Comparison of ENCODE assay signal across 25 mouse cellular contexts in genomic region chr10:37880841-37881240, GRCm38 (mm10).
DNase-seq lines count a peak whose midpoint lies in the region; ATAC-seq lines count a peak whose summit lies in the region.
"Had no signal": no experiment of that assay in that cellular context is flagged by ENCODE, and none has a peak within 500 bp of the region (broad histone marks: within the 10 kb centered on the region; RNA-seq: fewer than 3 reads in every experiment).

No protein-coding gene starts in this region.

- H3K4me1 ChIP-seq in limb, embryonic 10.5 days, result no peaks in the 10 kb centered on the region
- no peaks in the 10 kb centered on the region for H3K4me1 ChIP-seq in kidney, embryonic 16.5 days (ENCODE audit: insufficient read depth, low read length)
- H3K4me1 ChIP-seq: embryonic facial prominence, embryonic 15.5 days; forebrain, embryonic 10.5 days; heart, embryonic 15.5 days; hindbrain, embryonic 10.5 days; intestine, embryonic 15.5 days had no signal

- H3K4me2 ChIP-seq in kidney, embryonic 16.5 days (replicated peaks; ENCODE audit: low read depth, low read length), result no peak overlapping the region
- H3K4me2 ChIP-seq: embryonic facial prominence, embryonic 15.5 days; heart, embryonic 11.5 days; heart, embryonic 15.5 days; hindbrain, embryonic 14.5 days; intestine, embryonic 15.5 days had no signal

- H3K27ac ChIP-seq in limb, embryonic 10.5 days, result no peak overlapping the region
- H3K27ac ChIP-seq in kidney, embryonic 16.5 days (ENCODE audit: low read length), result no peak overlapping the region
- H3K27ac ChIP-seq: embryonic facial prominence, embryonic 15.5 days; forebrain, embryonic 10.5 days; heart, adult 2 months; heart, embryonic 15.5 days; hindbrain, embryonic 10.5 days; hindbrain, embryonic 14.5 days; intestine, embryonic 15.5 days had no signal

- no peak overlapping the region for H3K9ac ChIP-seq in kidney, embryonic 16.5 days (replicated peaks; ENCODE audit: low read length)
- H3K9ac ChIP-seq: embryonic facial prominence, embryonic 15.5 days; heart, embryonic 15.5 days; hindbrain, embryonic 14.5 days; intestine, embryonic 15.5 days had no signal

- no peaks in the 10 kb centered on the region for H3K27me3 ChIP-seq in limb, embryonic 10.5 days (ENCODE audit: low read depth, poor library complexity, severe bottlenecking)
- H3K27me3 ChIP-seq in kidney, embryonic 16.5 days (ENCODE audit: insufficient read depth, low read length), result no peaks in the 10 kb centered on the region
- H3K27me3 ChIP-seq: embryonic facial prominence, embryonic 15.5 days; heart, embryonic 15.5 days; intestine, embryonic 15.5 days had no signal

- peak; percentile 75 for ATAC-seq in cerebellum, adult (ENCODE audit: insufficient number of reproducible peaks, low FRiP score, low TSS enrichment)
- no peak for ATAC-seq in kidney, embryonic 16.5 days (ENCODE audit: low FRiP score, low TSS enrichment)
- ATAC-seq: CD4-positive, CD25-positive, alpha-beta regulatory T cell, adult 4 months; forebrain, embryonic 14.5 days; intestine, embryonic 15.5 days had no signal

- no peaks in the 10 kb centered on the region for H3K9me3 ChIP-seq in limb, embryonic 10.5 days (replicated peaks)
- no peaks in the 10 kb centered on the region for H3K9me3 ChIP-seq in kidney, embryonic 16.5 days (ENCODE audit: low read length)
- H3K9me3 ChIP-seq: embryonic facial prominence, embryonic 15.5 days; forebrain, embryonic 10.5 days; G1E; heart, embryonic 15.5 days; hindbrain, embryonic 10.5 days; intestine, embryonic 15.5 days had no signal

- DNase-seq in cerebellum, postnatal 4 days (ENCODE audit: low spot score in 2 of 2), result no peak
- DNase-seq in layer of hippocampus, postnatal 14 days (ENCODE audit: low spot score in 2 of 2), result peak; percentile 4 to 5
- DNase-seq in layer of hippocampus, adult 9-10 months (ENCODE audit: low spot score), result no peak
- DNase-seq in cerebellum, adult 8-10 months, result peak; percentile 2
- peak; percentile 4 to 29 for DNase-seq in cerebellum, postnatal 14 days
- DNase-seq in limb, embryonic 10.5 days (ENCODE audit: low spot score), result no peak
- DNase-seq: adrenal gland, postnatal 10 days; B cell, adult 2 months; embryo, embryonic 11 days; gastrocnemius, postnatal 14 days; heart, adult 2 months; heart, postnatal 14 days had no signal

- no peaks in the 10 kb centered on the region for H3K36me3 ChIP-seq in limb, embryonic 10.5 days
- H3K36me3 ChIP-seq in kidney, embryonic 16.5 days (ENCODE audit: insufficient read depth, low read length), result no peaks in the 10 kb centered on the region
- H3K36me3 ChIP-seq: embryonic facial prominence, embryonic 15.5 days; forebrain, embryonic 10.5 days; G1E; heart, embryonic 15.5 days; hindbrain, embryonic 10.5 days; intestine, embryonic 15.5 days had no signal

- WGBS in limb, embryonic 10.5 days, result 91% methylated on average over 5 of the region's 5 CpGs
- 86% methylated on average over 5 of the region's 5 CpGs for whole genome bisulfite sequencing in kidney, embryonic 16.5 days

- no peak overlapping the region for H3K4me3 ChIP-seq in limb, embryonic 10.5 days
- H3K4me3 ChIP-seq in kidney, embryonic 16.5 days (ENCODE audit: low read length), result no peak overlapping the region
- H3K4me3 ChIP-seq: embryonic facial prominence, embryonic 15.5 days; erythroblast, embryonic 14.5 days; forebrain, embryonic 10.5 days; heart, adult 2 months; heart, embryonic 15.5 days; hindbrain, embryonic 10.5 days; intestine, embryonic 15.5 days had no signal

Comparison
In these comparisons a context has a peak if more than half of its experiments do, and no peak if none do; other contexts are left out.
1. DNase-seq: peak in layer of hippocampus, postnatal 14 days (2 of 2), cerebellum, adult 8-10 months (single experiment) and cerebellum, postnatal 14 days (2 of 2); none in cerebellum, postnatal 4 days (0 of 2), layer of hippocampus, adult 9-10 months (single experiment) and limb, embryonic 10.5 days (single experiment).